Mouse (Mus musculus): Measurements from ENCODE around the gene Pdlim5. TPM values are rescaled to one million over a fixed set of nuclear protein-coding genes. Genes with fewer than 3 reads are reported as not detected.
"Not testable (repeated sequence)": the region's sequence is repeated elsewhere in the genome, so short reads cannot be mapped to it uniquely, and the experiment has no call there.

The Pdlim5 gene
- polyA plus RNA-seq, 1 experiment from 2014 or later: 14.3 TPM

GRCm38 (mm10) chr3:142219910-142220309 lies 175.6 kb downstream of the Pdlim5 start:
- Histone ChIP-seq H3K27ac (replicated peaks; ENCODE audit: low read depth, low read length) (no peak overlapping the region), H3K9me3 (ENCODE audit: control insufficient read depth, low read length) (no peaks in the 10 kb centered on the region), H3K36me3 (ENCODE audit: control insufficient read depth, insufficient read depth, low read length) (no peaks in the 10 kb centered on the region), H3K4me1 (ENCODE audit: control insufficient read depth, insufficient read depth, low read length) (no peaks in the 10 kb centered on the region), H3K9ac (replicated peaks; ENCODE audit: low read length) (no peak overlapping the region), H3K4me2 (ENCODE audit: low read length) (no peak overlapping the region), H3K27me3 (ENCODE audit: control insufficient read depth, insufficient read depth, low read length) (no peaks in the 10 kb centered on the region), H3K4me3 (replicated peaks; ENCODE audit: low read depth, low read length) (no peak overlapping the region)
- no peak for ATAC-seq (ENCODE audit: low FRiP score, low TSS enrichment)
- 93% methylated on average over 9 of the region's 9 CpGs for WGBS
- DNase-seq: no peak

GRCm38 (mm10) chr3:142212821-142213220 lies 182.7 kb downstream of the Pdlim5 start:
- no peaks in the 10 kb centered on the region for H3K36me3 ChIP-seq (ENCODE audit: control insufficient read depth, insufficient read depth, low read length)
- ATAC-seq (ENCODE audit: low FRiP score, low TSS enrichment): no peak
- no peaks in the 10 kb centered on the region for H3K9me3 ChIP-seq (ENCODE audit: control insufficient read depth, low read length)
- no peaks in the 10 kb centered on the region for H3K27me3 ChIP-seq (ENCODE audit: control insufficient read depth, insufficient read depth, low read length)
- H3K4me3 ChIP-seq (replicated peaks; ENCODE audit: low read depth, low read length): no peak overlapping the region
- H3K9ac ChIP-seq (replicated peaks; ENCODE audit: low read length): no peak overlapping the region
- no peak for DNase-seq
- H3K4me1 ChIP-seq (ENCODE audit: control insufficient read depth, insufficient read depth, low read length): no peaks in the 10 kb centered on the region; the same call in 1 of the 2 replicates
- H3K4me2 ChIP-seq (ENCODE audit: low read length): no peak overlapping the region
- WGBS: 66% methylated on average over 2 of the region's 2 CpGs
- no peak overlapping the region for H3K27ac ChIP-seq (replicated peaks; ENCODE audit: low read depth, low read length)

- Histone ChIP-seq H3K27me3 (ENCODE audit: control insufficient read depth, insufficient read depth, low read length) (no peaks in the 10 kb centered on the region), H3K9me3 (ENCODE audit: control insufficient read depth, low read length) (no peaks in the 10 kb centered on the region), H3K4me2 (ENCODE audit: low read length) (no peak overlapping the region), H3K9ac (replicated peaks; ENCODE audit: low read length) (no peak overlapping the region), H3K4me1 (ENCODE audit: control insufficient read depth, insufficient read depth, low read length) (no peaks in the 10 kb centered on the region; the same call in 1 of the 2 replicates), H3K27ac (replicated peaks; ENCODE audit: low read depth, low read length) (no peak overlapping the region), H3K36me3 (ENCODE audit: control insufficient read depth, insufficient read depth, low read length) (no peaks in the 10 kb centered on the region), H3K4me3 (replicated peaks; ENCODE audit: low read depth, low read length) (no peak overlapping the region)
- no peak for DNase-seq
- 90% methylated on average over 3 of the region's 3 CpGs for WGBS
- ATAC-seq (ENCODE audit: low FRiP score, low TSS enrichment): no peak
Observed at GRCm38 (mm10) chr3:142212186-142212585, 183.3 kb downstream of the Pdlim5 start.

GRCm38 (mm10) chr3:142209981-142210380 lies 185.5 kb downstream of the Pdlim5 start:
- Histone ChIP-seq H3K9me3 (ENCODE audit: control insufficient read depth, low read length) (no peaks in the 10 kb centered on the region), H3K27me3 (ENCODE audit: control insufficient read depth, insufficient read depth, low read length) (no peaks in the 10 kb centered on the region), H3K36me3 (ENCODE audit: control insufficient read depth, insufficient read depth, low read length) (no peaks in the 10 kb centered on the region), H3K27ac (replicated peaks; ENCODE audit: low read depth, low read length) (no peak overlapping the region), H3K9ac (replicated peaks; ENCODE audit: low read length) (no peak overlapping the region), H3K4me2 (ENCODE audit: low read length) (no peak overlapping the region), H3K4me3 (replicated peaks; ENCODE audit: low read depth, low read length) (no peak overlapping the region), H3K4me1 (ENCODE audit: control insufficient read depth, insufficient read depth, low read length) (no peaks in the 10 kb centered on the region; the same call in 1 of the 2 replicates)
- WGBS: 84% methylated on average over 6 of the region's 6 CpGs
- DNase-seq (no peak), ATAC-seq (ENCODE audit: low FRiP score, low TSS enrichment) (no peak)

GRCm38 (mm10) chr3:142209057-142209456 lies 186.4 kb downstream of the Pdlim5 start:
- 84% methylated on average over 11 of the region's 11 CpGs for WGBS
- Histone ChIP-seq H3K4me2 (ENCODE audit: low read length) (no peak overlapping the region), H3K27me3 (ENCODE audit: control insufficient read depth, insufficient read depth, low read length) (no peaks in the 10 kb centered on the region), H3K4me1 (ENCODE audit: control insufficient read depth, insufficient read depth, low read length) (no peaks in the 10 kb centered on the region; the same call in 1 of the 2 replicates), H3K27ac (replicated peaks; ENCODE audit: low read depth, low read length) (no peak overlapping the region), H3K9ac (replicated peaks; ENCODE audit: low read length) (no peak overlapping the region), H3K4me3 (replicated peaks; ENCODE audit: low read depth, low read length) (no peak overlapping the region), H3K36me3 (ENCODE audit: control insufficient read depth, insufficient read depth, low read length) (no peaks in the 10 kb centered on the region), H3K9me3 (ENCODE audit: control insufficient read depth, low read length) (no peaks in the 10 kb centered on the region)
- no peak for ATAC-seq (ENCODE audit: low FRiP score, low TSS enrichment)
- no peak for DNase-seq

DNA sequence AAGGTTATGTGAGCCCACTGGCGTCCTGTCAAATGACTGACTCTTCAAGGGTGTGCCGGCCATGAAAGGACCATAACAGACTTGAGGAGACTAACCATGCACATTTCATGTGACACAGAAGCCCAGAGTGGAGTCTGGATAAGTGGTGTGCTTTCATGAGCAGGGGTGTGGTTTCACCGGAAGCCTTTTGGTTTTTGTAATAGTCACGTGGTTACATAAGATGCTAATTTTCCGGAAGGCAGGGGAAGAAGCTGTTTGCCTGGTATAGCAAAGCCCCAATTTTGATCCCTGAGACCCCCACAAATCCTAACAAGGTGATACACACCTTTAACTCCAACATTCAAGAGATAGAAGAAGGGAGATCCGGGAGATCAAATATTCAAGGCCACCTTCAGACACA lies 188.0 kb downstream of the Pdlim5 start:
- Histone ChIP-seq H3K36me3 (ENCODE audit: control insufficient read depth, insufficient read depth, low read length) (no peaks in the 10 kb centered on the region), H3K9ac (replicated peaks; ENCODE audit: low read length) (no peak overlapping the region), H3K27ac (replicated peaks; ENCODE audit: low read depth, low read length) (no peak overlapping the region), H3K4me2 (ENCODE audit: low read length) (no peak overlapping the region), H3K9me3 (ENCODE audit: control insufficient read depth, low read length) (no peaks in the 10 kb centered on the region), H3K4me3 (replicated peaks; ENCODE audit: low read depth, low read length) (no peak overlapping the region), H3K27me3 (ENCODE audit: control insufficient read depth, insufficient read depth, low read length) (no peaks in the 10 kb centered on the region), H3K4me1 (ENCODE audit: control insufficient read depth, insufficient read depth, low read length) (no peaks in the 10 kb centered on the region; the same call in 1 of the 2 replicates)
- DNase-seq (no peak), ATAC-seq (ENCODE audit: low FRiP score, low TSS enrichment) (no peak)
- WGBS: 91% methylated on average over 6 of the region's 6 CpGs

- no peaks in the 10 kb centered on the region; the same call in 1 of the 2 replicates for H3K4me1 ChIP-seq (ENCODE audit: control insufficient read depth, insufficient read depth, low read length)
- no peaks in the 10 kb centered on the region for H3K9me3 ChIP-seq (ENCODE audit: control insufficient read depth, low read length)
- H3K4me3 ChIP-seq (replicated peaks; ENCODE audit: low read depth, low read length): no peak overlapping the region
- no peaks in the 10 kb centered on the region for H3K27me3 ChIP-seq (ENCODE audit: control insufficient read depth, insufficient read depth, low read length)
- H3K36me3 ChIP-seq (ENCODE audit: control insufficient read depth, insufficient read depth, low read length): no peaks in the 10 kb centered on the region
- no peak for DNase-seq
- no peak overlapping the region for H3K4me2 ChIP-seq (ENCODE audit: low read length)
- WGBS: 98% methylated on average over 3 of the region's 3 CpGs
- H3K9ac ChIP-seq (replicated peaks; ENCODE audit: low read length): no peak overlapping the region
- ATAC-seq (ENCODE audit: low FRiP score, low TSS enrichment): no peak
- H3K27ac ChIP-seq (replicated peaks; ENCODE audit: low read depth, low read length): no peak overlapping the region
Observed at GRCm38 (mm10) chr3:142206316-142206715, 189.2 kb downstream of the Pdlim5 start.

GRCm38 (mm10) chr3:142196142-142196541 lies 199.4 kb downstream of the Pdlim5 start:
- no peaks in the 10 kb centered on the region for H3K9me3 ChIP-seq (ENCODE audit: control insufficient read depth, low read length)
- no peak overlapping the region for H3K4me3 ChIP-seq (replicated peaks; ENCODE audit: low read depth, low read length)
- DNase-seq (no peak), ATAC-seq (ENCODE audit: low FRiP score, low TSS enrichment) (no peak)
- H3K4me1 ChIP-seq (ENCODE audit: control insufficient read depth, insufficient read depth, low read length): no peaks in the 10 kb centered on the region
- H3K36me3 ChIP-seq (ENCODE audit: control insufficient read depth, insufficient read depth, low read length): no peaks in the 10 kb centered on the region
- H3K4me2 ChIP-seq (ENCODE audit: low read length): no peak overlapping the region
- 88% methylated on average over 8 of the region's 8 CpGs for WGBS
- H3K27ac ChIP-seq (replicated peaks; ENCODE audit: low read depth, low read length): no peak overlapping the region
- H3K9ac ChIP-seq (replicated peaks; ENCODE audit: low read length): no peak overlapping the region
- no peaks in the 10 kb centered on the region for H3K27me3 ChIP-seq (ENCODE audit: control insufficient read depth, insufficient read depth, low read length)

- H3K4me3 ChIP-seq (replicated peaks; ENCODE audit: low read depth, low read length); H3K36me3 ChIP-seq (ENCODE audit: control insufficient read depth, insufficient read depth, low read length); ATAC-seq (ENCODE audit: low FRiP score, low TSS enrichment); H3K27me3 ChIP-seq (ENCODE audit: control insufficient read depth, insufficient read depth, low read length); DNase-seq; H3K27ac ChIP-seq (replicated peaks; ENCODE audit: low read depth, low read length); H3K4me1 ChIP-seq (ENCODE audit: control insufficient read depth, insufficient read depth, low read length); H3K9me3 ChIP-seq (ENCODE audit: control insufficient read depth, low read length); H3K9ac ChIP-seq (replicated peaks; ENCODE audit: low read length); H3K4me2 ChIP-seq (ENCODE audit: low read length): not testable (repeated sequence)
Observed at GRCm38 (mm10) chr3:142191627-142192026, 203.9 kb downstream of the Pdlim5 start.

Data from midbrain, embryonic 14.5 days (tissue).